Mouse (Mus musculus): ENCODE results near the gene Uqcrfs1.

- TF ChIP-seq POLR2A (IDR thresholded peaks at IDR 0.05; ENCODE audit: control insufficient read depth, extremely low read depth, insufficient read depth, low read length, poor library complexity) (no peak), CTCF (IDR thresholded peaks at IDR 0.05; ENCODE audit: borderline replicate concordance, control insufficient read depth, extremely low read depth, insufficient read depth, low read length, poor library complexity) (no peak)
These were observed 43.2 kb downstream of the Uqcrfs1 start for GRCm38 (mm10) chr13:30501860-30502395.

Data from thymus, adult 2 months (tissue).